Mouse (Mus musculus): Measurements from ENCODE around the gene Olfr1412. TPM values are rescaled to one million over a fixed set of nuclear protein-coding genes. Genes with fewer than 3 reads are reported as not detected.

Gene Olfr1412
- total RNA-seq (2021): not detected
- long read RNA-seq, experiment 1: 0 reads
- long read RNA-seq, experiment 2: 0 reads

- intact Hi-C loops (cut with DNase I): no loop called here
- DNase-seq: no peak
These were observed at the start of gene Olfr1412 for GRCm38 (mm10) chr1:92585479-92585878. TSS of gene Olfr1412 (plus strand) at chr1:92585779.

GRCm38 (mm10) chr1:92536972-92537371 lies 48.6 kb upstream of the Olfr1412 start:
- intact Hi-C loops (cut with DNase I): no loop called here
- no peak for DNase-seq

GRCm38 (mm10) chr1:92539071-92539470 lies 46.5 kb upstream of the Olfr1412 start:
- intact Hi-C loops (cut with DNase I): no loop called here

GRCm38 (mm10) chr1:92545929-92546328 lies 39.6 kb upstream of the Olfr1412 start:
- DNase-seq: no peak
- intact Hi-C loops (cut with DNase I): no loop called here

More at GRCm38 (mm10) chr1:92539071-92539470, 46.5 kb upstream of the Olfr1412 start:
- DNase-seq: no peak

- intact Hi-C loops (cut with DNase I): no loop called here
- DNase-seq: no peak
These were observed 14.6 kb upstream of the Olfr1412 start, which contains the start of gene Olfr1413 for GRCm38 (mm10) chr1:92571022-92571421. TSS of gene Olfr1413 (plus strand) at chr1:92571322.

- intact Hi-C loops (cut with DNase I): no loop called here
- no peak for DNase-seq
These were observed 8.5 kb downstream of the Olfr1412 start, which contains the start of gene Olfr1411 for GRCm38 (mm10) chr1:92594111-92594510. TSS of gene Olfr1411 (plus strand) at chr1:92594411.

GRCm38 (mm10) chr1:92596019-92596418 lies 10.4 kb downstream of the Olfr1412 start:
- intact Hi-C loops (cut with DNase I): no loop called here
- no peak for DNase-seq

- DNase-seq: no peak
- intact Hi-C loops (cut with DNase I): no loop called here
These were observed 19.9 kb downstream of the Olfr1412 start, which contains the start of gene Olfr1410 for GRCm38 (mm10) chr1:92605482-92605881. TSS of gene Olfr1410 (plus strand) at chr1:92605782.

GRCm38 (mm10) chr1:92607711-92608110 lies 22.1 kb downstream of the Olfr1412 start:
- DNase-seq: no peak
- intact Hi-C loops (cut with DNase I): no loop called here

GRCm38 (mm10) chr1:92611008-92611407 lies 25.4 kb downstream of the Olfr1412 start:
- no peak for DNase-seq
- intact Hi-C loops (cut with DNase I): loop anchor here (2.0 to 10.0 kb wide), 2 partner anchors 90 to 696 kb away; no protein-coding TSS in a partner anchor

- DNase-seq: no peak
- intact Hi-C loops (cut with DNase I): loop anchor here (2.0 to 10.0 kb wide), 2 partner anchors 36 to 698 kb away; partner anchors contain the start of gene Otos
These were observed 27.6 kb downstream of the Olfr1412 start for GRCm38 (mm10) chr1:92613175-92613574.

- DNase-seq: no peak
- intact Hi-C loops (cut with DNase I): loop anchor here (10.0 kb wide), 1 partner anchor 700 kb away; no protein-coding TSS in a partner anchor
These were observed 28.9 kb downstream of the Olfr1412 start for GRCm38 (mm10) chr1:92614516-92614915.

GRCm38 (mm10) chr1:92616046-92616445 lies 30.5 kb downstream of the Olfr1412 start:
- intact Hi-C loops (cut with DNase I): loop anchor here (10.0 kb wide), 1 partner anchor 701 kb away; no protein-coding TSS in a partner anchor
- DNase-seq: no peak

GRCm38 (mm10) chr1:92617488-92617887 lies 31.9 kb downstream of the Olfr1412 start, which contains the start of gene Olfr12:
TSS of gene Olfr12 (plus strand) at chr1:92617788.
- intact Hi-C loops (cut with DNase I): loop anchor here (10.0 kb wide), 1 partner anchor 703 kb away; no protein-coding TSS in a partner anchor
- DNase-seq: no peak

- intact Hi-C loops (cut with DNase I): loop anchor here (10.0 kb wide), 1 partner anchor 704 kb away; no protein-coding TSS in a partner anchor
- DNase-seq: no peak
These were observed 32.8 kb downstream of the Olfr1412 start for GRCm38 (mm10) chr1:92618360-92618759.

- DNase-seq: no peak
- intact Hi-C loops (cut with DNase I): no loop called here
These were observed 42.6 kb downstream of the Olfr1412 start for GRCm38 (mm10) chr1:92628227-92628626.

- intact Hi-C loops (cut with DNase I): no loop called here
- no peak for DNase-seq
These were observed 46.6 kb downstream of the Olfr1412 start for GRCm38 (mm10) chr1:92632196-92632595.

- intact Hi-C loops (cut with DNase I): no loop called here
- no peak for DNase-seq
These were observed 47.4 kb downstream of the Olfr1412 start for GRCm38 (mm10) chr1:92632948-92633347.

GRCm38 (mm10) chr1:92633726-92634125 lies 48.1 kb downstream of the Olfr1412 start:
- no peak for DNase-seq
- intact Hi-C loops (cut with DNase I): no loop called here

GRCm38 (mm10) chr1:92634569-92634968 lies 49.0 kb downstream of the Olfr1412 start:
- DNase-seq: no peak
- intact Hi-C loops (cut with DNase I): no loop called here

GRCm38 (mm10) chr1:92634976-92635599 lies 49.5 kb downstream of the Olfr1412 start:
- DNase-seq: no peak
- intact Hi-C loops (cut with DNase I): no loop called here

- intact Hi-C loops (cut with DNase I): no loop called here
- DNase-seq: no peak
These were observed 50.4 kb downstream of the Olfr1412 start for GRCm38 (mm10) chr1:92636015-92636414.
